Mouse (Mus musculus): ENCODE measurements around the gene Ptprcap. TPM values are rescaled to one million over a fixed set of nuclear protein-coding genes. Genes with fewer than 3 reads are reported as not detected.

Ptprcap gene
- polyA plus RNA-seq, 1 experiment from 2014 or later, result 1.0 TPM

DNA sequence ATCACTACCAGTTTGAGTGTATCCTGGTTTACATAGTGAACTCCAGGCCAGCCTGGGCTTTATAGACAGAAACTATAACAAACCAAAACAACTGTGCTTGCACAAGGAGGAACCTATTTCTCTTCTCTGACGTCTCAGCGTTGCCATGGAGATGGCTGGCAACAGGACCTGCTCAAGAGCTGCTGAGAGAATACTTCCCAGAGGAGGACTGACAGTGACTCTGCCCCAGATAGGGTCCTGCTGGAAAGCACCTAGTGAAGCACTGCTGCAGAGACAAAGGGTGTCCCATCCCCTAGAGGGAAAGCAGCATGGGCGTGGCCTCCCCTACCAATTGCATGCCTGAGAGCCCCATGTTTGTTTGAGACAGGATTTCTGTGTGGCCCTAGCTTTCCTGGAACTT is 28.5 kb downstream of the Ptprcap start:
- no peak for ATAC-seq (ENCODE audit: low FRiP score)
- peaks cover 22% of the 10 kb centered on the region for H3K4me1 ChIP-seq
- whole genome bisulfite sequencing, result 36% methylated on average over 3 of the region's 3 CpGs
- H3K4me2 ChIP-seq (replicated peaks), result no peak overlapping the region
- H3K4me3 ChIP-seq, result no peak overlapping the region
- no peak overlapping the region for H3K9ac ChIP-seq
- H3K36me3 ChIP-seq, result no peaks in the 10 kb centered on the region
- no peak overlapping the region for H3K27ac ChIP-seq
- H3K9me3 ChIP-seq (replicated peaks), result no peaks in the 10 kb centered on the region
- no peaks in the 10 kb centered on the region; the same call in 1 of the 2 replicates for H3K27me3 ChIP-seq

DNA sequence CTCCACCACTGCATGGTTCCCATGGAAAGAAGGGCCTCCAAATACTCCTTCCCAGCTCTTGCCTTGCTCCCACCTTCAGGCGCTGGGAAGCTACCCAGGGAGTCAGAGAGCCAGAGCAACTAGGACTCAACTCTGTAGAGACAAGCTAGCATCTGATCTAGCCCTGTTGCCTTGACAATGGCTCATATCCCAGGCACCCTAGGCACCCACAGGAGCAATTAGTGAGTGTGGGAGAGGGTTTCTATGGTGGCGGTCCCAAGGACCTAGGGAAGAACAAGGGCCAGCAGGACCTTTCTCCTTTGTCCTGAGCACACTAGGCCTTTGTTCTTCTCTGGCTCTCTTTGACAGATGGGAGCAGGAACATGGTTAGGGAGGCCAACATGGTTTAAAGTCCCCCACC is 30.3 kb downstream of the Ptprcap start:
- WGBS, result 69% methylated on average over 2 of the region's 2 CpGs
- H3K27ac ChIP-seq, result no peak overlapping the region
- ATAC-seq (ENCODE audit: low FRiP score), result no peak

DNA sequence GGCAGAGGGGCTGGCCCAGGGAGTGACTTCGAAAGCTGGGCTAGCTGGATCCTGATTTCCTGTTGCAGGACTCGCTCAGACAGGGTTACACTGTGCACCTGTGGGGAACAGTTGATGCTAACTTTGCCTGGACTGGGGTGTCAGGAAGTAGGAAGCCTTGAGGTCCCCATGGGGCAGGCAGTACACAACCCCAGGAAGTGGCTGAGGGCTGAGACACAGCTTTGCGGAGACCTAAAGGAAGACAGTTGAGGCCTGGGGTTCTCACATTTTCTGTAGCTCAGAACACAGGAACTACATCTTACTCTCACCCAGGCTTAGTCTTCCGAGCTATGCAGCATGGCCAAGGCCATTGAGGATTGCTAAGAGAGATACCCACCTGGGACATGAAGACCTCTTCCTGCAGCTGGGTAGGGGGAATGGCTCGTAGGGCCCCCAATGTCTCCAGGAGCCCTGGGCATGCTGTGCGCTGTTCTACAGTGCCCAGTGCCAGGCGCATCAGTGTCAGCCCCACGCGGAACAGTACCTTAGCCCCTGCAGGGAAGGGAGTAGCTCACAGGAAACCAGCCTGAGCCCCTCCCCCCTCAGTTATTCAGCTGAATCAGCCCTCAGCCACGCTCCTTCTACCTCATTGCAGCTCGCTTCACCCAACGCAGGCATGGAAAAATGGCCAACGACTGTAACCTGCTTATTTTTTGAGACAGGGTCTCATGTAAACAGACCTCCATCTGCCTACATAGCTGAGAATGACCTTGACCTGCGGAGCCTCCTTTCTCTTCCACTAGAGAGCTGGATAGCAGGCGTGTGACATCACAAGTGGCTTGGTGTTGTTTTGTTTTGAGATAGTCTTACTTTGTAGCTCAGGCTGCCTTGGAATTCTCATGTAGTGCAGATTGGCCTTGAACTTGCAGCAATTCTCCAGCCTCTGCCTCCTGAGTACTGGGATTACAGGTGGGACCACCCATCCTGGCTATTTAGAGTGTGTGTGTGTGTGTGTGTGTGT is 31.9 kb downstream of the Ptprcap start:
- no peaks in the 10 kb centered on the region for H3K36me3 ChIP-seq
- 60% methylated on average over 15 of the region's 15 CpGs for WGBS
- no peak overlapping the region for H3K4me2 ChIP-seq (replicated peaks)
- no peak for ATAC-seq (ENCODE audit: low FRiP score)
- H3K9ac ChIP-seq, result no peak overlapping the region
- H3K4me1 ChIP-seq, result peaks cover 22% of the 10 kb centered on the region
- peaks cover 4% of the 10 kb centered on the region; the same call in 1 of the 2 replicates for H3K27me3 ChIP-seq
- no peak overlapping the region for H3K4me3 ChIP-seq
- H3K27ac ChIP-seq, result no peak overlapping the region
- no peaks in the 10 kb centered on the region for H3K9me3 ChIP-seq (replicated peaks)

More for the DNA sequence above, 30.3 kb downstream of the Ptprcap start:
- H3K4me3 ChIP-seq, result no peak overlapping the region
- no peaks in the 10 kb centered on the region for H3K36me3 ChIP-seq
- H3K9me3 ChIP-seq (replicated peaks), result no peaks in the 10 kb centered on the region
- H3K27me3 ChIP-seq, result peaks cover 4% of the 10 kb centered on the region; the same call in 1 of the 2 replicates
- H3K9ac ChIP-seq, result no peak overlapping the region
- H3K4me1 ChIP-seq, result peaks cover 22% of the 10 kb centered on the region
- no peak overlapping the region for H3K4me2 ChIP-seq (replicated peaks)

DNA sequence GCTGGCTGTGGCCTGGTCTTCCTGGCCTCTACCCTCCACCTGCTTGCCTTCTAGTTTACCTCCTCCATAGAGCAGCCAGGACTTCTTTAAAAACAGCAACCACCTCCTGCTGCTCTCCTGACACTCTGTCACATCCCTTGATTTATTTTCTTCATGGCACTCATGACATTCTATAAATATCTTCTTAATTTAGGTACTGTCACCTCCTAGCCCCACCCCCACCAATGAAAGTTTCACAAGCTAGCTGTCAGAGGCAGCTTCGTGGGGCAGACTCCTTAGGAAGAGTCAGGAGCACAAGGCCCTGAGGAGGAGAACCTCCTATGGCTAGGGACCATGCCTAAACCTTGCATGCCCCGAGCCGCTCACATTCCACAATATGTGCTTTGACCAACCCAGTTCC is 33.9 kb downstream of the Ptprcap start:
- Histone ChIP-seq H3K27ac (no peak overlapping the region), H3K4me2 (replicated peaks) (no peak overlapping the region), H3K4me1 (peaks cover 19% of the 10 kb centered on the region), H3K9ac (no peak overlapping the region), H3K4me3 (no peak overlapping the region), H3K27me3 (peaks cover 4% of the 10 kb centered on the region; the same call in 1 of the 2 replicates), H3K9me3 (replicated peaks) (no peaks in the 10 kb centered on the region), H3K36me3 (no peaks in the 10 kb centered on the region)
- WGBS, result 71% methylated on average over 3 of the region's 3 CpGs
- no peak for ATAC-seq (ENCODE audit: low FRiP score)

DNA sequence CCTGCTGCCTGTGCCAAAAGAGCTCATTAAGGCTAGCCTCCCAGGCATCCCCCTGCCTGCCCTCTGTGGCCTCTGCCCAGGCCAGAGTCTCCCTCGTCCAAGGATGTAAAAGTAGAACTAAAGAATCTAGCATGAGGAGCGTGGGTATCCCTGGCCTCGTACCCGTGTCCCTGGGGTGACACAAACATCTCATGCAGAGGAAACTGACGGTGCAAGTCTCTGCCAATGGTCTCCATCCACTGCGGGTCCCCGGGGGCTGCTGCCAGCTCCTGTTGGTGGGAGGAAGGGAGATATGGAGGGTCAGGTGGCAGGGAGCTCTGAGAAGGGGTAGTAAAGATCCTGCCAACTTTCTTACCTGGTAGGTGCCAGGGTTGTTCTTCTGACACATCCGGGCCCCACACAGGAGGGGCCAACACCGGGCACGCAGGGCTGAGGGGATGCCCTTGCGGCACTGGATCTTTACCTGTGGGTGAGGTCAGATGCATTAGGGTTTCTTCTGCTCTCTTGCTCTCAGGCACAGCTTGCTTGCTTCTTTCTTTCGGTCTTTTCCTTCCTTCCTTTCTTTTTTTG is 35.7 kb downstream of the Ptprcap start:
- peaks cover 8% of the 10 kb centered on the region for H3K36me3 ChIP-seq
- 86% methylated on average over 12 of the region's 12 CpGs for WGBS
- no peak for ATAC-seq (ENCODE audit: low FRiP score)
- H3K4me1 ChIP-seq, result peaks cover 28% of the 10 kb centered on the region
- H3K27me3 ChIP-seq, result peaks cover 4% of the 10 kb centered on the region; the same call in 1 of the 2 replicates
- no peak overlapping the region for H3K4me3 ChIP-seq
- H3K27ac ChIP-seq, result no peak overlapping the region
- H3K9me3 ChIP-seq (replicated peaks), result no peaks in the 10 kb centered on the region
- no peak overlapping the region for H3K4me2 ChIP-seq (replicated peaks)
- H3K9ac ChIP-seq, result no peak overlapping the region

DNA sequence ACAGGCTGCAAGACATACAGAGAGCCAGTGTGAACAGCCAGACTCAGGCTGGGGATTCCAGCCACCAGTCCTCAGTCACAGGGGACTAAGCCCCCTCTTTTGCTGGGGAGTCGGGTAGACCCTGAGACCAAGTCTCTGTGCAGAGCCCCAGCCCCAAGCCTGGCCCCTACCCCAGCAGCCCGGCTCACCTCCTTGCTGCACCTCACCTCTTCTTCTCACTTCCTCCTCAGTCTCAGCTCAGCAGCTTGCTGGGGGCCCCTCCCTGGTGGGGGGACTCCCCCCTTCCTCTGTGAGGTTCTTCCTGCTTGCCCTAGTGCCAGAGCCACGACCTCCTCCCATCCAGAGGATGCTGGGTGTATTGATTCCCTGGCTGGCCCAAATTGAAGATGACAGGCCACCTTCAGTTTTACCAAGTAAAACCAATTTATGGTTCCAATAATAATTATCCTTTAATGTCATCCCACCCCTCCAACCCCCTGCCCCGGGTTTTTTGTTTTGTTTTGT is 37.5 kb downstream of the Ptprcap start, which contains the start of gene Tbc1d10c:
Gene Tbc1d10c, minus strand, starts transcription at position 454 of the 504 bp plus-strand sequence.
- peak within 1 kb of the TSS; percentile 94 for H3K27ac ChIP-seq

DNA sequence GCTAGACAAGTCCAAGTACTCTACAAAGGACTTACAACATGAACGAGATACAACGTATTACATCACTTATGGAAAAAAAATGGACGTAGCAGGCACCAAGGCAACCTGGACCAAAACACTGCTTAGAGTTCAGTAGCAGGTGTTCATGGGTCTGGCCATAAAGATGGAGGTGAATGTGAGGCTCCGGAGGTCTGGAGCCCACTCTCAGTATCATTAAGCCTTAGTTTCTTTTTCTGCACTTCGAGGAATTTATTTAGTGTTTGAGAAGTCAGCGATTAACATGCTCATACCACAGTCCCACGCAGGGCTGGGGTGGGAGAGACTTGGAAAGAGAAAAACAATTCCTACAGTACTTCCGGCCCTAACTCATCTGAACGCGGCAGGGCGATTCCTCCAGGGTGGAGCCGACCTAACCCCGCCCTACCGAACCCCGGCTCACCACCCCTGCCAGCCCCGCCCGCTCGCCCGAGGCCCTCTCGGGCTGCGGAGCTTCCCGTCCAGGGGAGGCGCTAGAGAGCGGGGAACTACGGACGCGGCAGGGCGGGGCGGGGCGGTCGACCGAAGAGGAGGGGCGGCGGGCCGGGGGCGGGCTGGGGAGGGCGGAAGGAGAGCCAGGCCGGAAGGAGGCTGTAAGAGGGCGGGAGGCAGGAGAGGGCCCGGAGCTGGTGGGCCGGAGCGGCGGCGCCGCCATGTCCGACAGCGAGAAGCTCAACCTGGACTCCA is 38.3 kb downstream of the Ptprcap start, which contains the start of gene Ppp1ca:
Gene Ppp1ca, plus strand, starts transcription at position 538 of the 723 bp plus-strand sequence.
- ATAC-seq (ENCODE audit: low FRiP score), result peak; percentile 92
- no peaks in the 10 kb centered on the region for H3K9me3 ChIP-seq (replicated peaks)
- peaks cover 24% of the 10 kb centered on the region for H3K4me1 ChIP-seq
- 8% methylated on average over 40 of the region's 47 CpGs for WGBS
- H3K27ac ChIP-seq, result peak within 1 kb of the TSS; percentile 94
- peak within 1 kb of the TSS; percentile 99 for H3K9ac ChIP-seq
- peaks cover 33% of the 10 kb centered on the region for H3K36me3 ChIP-seq
- H3K4me2 ChIP-seq (replicated peaks), result peak within 1 kb of the TSS; percentile 83
- peak within 1 kb of the TSS; percentile 91 for H3K4me3 ChIP-seq
- H3K27me3 ChIP-seq, result 0 out of 2 replicates have a peak, but pooled peaks cover 4% of the 10 kb centered on the region

More for the DNA sequence above, 37.5 kb downstream of the Ptprcap start, which contains the start of gene Tbc1d10c:
- H3K9me3 ChIP-seq (replicated peaks), result no peaks in the 10 kb centered on the region
- no peak for ATAC-seq (ENCODE audit: low FRiP score)
- H3K4me2 ChIP-seq (replicated peaks), result peak within 1 kb of the TSS; percentile 83
- peak within 1 kb of the TSS; percentile 99 for H3K9ac ChIP-seq
- H3K4me1 ChIP-seq, result peaks cover 22% of the 10 kb centered on the region
- 0 out of 2 replicates have a peak, but pooled peaks cover 4% of the 10 kb centered on the region for H3K27me3 ChIP-seq
- H3K36me3 ChIP-seq, result peaks cover 25% of the 10 kb centered on the region
- H3K4me3 ChIP-seq, result peak within 1 kb of the TSS; percentile 91
- 69% methylated on average over 4 of the region's 4 CpGs for WGBS

DNA sequence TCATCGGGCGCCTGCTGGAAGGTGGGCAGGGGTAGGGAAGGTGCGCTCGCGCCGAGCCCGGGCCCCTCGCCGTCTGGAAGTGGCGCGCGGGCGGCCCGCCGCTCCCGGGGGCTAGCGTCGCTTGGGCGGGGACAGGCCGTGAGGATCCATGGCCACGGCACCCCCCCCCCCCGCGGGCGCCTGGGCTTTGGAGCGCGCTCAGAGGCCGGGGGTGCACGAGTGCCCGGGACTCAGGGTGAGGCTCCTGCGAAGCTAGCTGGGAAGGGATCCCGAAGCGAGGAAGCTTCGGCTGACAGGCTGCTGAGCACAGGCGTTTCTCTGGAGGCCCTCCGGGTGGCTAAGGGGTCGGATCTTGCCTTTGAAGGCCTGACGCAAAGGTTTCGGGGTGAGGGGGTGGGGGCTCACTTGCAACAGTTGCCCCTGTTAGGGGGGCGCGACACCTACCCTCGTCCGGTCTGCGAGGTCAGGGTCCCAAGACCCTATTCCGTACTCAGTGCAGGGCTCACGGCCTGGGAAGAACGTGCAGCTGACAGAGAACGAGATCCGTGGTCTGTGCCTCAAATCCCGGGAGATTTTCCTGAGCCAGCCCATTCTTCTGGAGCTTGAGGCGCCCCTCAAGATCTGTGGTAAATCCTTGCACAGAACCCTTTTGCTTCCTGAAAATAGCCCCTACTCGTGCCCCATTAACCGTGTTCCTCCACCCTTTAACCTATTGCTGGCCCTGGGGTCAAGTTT is 39.0 kb downstream of the Ptprcap start:
- Histone ChIP-seq H3K36me3 (peaks cover 41% of the 10 kb centered on the region), H3K4me2 (replicated peaks) (peak overlapping the region; percentile 83), H3K9ac (peak overlapping the region; percentile 99), H3K4me1 (peaks cover 29% of the 10 kb centered on the region), H3K4me3 (peak overlapping the region; percentile 91), H3K9me3 (replicated peaks) (no peaks in the 10 kb centered on the region), H3K27me3 (0 out of 2 replicates have a peak, but pooled peaks cover 4% of the 10 kb centered on the region), H3K27ac (peak overlapping the region; percentile 94)
- under 1% methylated on average over 45 of the region's 52 CpGs for WGBS
- ATAC-seq (ENCODE audit: low FRiP score), result peak; percentile 67

DNA sequence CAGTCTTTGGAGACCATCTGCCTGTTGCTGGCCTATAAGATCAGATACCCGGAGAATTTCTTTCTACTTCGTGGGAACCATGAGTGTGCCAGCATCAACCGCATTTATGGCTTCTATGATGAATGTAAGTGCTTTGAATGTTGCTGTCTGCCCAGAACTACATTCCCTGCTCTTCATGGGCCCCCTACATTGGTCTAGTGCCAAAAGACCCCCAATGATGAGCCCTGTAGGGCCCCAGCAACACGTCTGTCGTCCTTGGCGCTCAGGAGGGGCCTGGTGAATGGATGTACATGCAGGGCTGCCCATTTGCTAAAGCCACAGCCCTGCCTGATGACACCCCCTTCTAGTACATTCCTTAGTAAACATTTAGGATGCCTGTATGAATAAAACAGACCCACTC is 39.7 kb downstream of the Ptprcap start:
- 66% methylated on average over 6 of the region's 6 CpGs for WGBS
- Histone ChIP-seq H3K9ac (peak overlapping the region; percentile 99), H3K4me1 (peaks cover 29% of the 10 kb centered on the region), H3K4me3 (peak overlapping the region; percentile 91), H3K4me2 (replicated peaks) (peak overlapping the region; percentile 83), H3K9me3 (replicated peaks) (no peaks in the 10 kb centered on the region), H3K36me3 (peaks cover 48% of the 10 kb centered on the region), H3K27me3 (0 out of 2 replicates have a peak, but pooled peaks cover under 1% of the 10 kb centered on the region), H3K27ac (no peak overlapping the region)
- no peak for ATAC-seq (ENCODE audit: low FRiP score)

DNA sequence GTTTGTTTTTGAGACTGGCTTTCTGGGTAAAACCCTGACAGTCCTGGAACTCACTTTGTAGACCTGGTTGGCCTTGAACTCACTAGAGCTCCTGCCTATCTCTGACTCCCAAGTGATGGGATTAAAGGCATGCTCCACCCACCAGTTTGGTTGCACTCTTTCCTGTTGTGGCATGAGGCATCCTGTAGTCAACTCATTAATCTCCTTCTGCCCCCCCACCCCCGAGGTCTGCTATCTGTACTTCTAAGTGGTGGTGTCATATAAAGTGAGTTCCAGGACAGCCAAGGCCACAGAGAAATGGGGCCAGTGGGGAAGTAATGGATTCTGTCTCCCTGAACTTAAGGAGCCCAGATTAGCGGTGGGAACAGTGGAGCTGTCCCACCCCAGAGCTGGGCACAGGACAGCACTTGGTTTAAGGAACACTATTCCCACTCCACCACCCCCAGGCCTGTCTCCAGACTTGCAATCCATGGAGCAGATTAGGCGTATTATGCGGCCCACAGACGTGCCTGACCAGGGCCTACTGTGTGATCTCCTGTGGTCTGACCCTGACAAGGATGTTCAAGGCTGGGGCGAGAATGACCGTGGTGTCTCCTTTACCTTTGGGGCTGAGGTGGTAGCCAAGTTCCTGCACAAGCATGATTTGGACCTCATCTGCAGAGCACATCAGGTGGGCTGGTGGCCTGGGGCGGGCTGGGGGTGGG is 40.8 kb downstream of the Ptprcap start:
- H3K4me2 ChIP-seq (replicated peaks), result no peak overlapping the region
- no peak overlapping the region for H3K4me3 ChIP-seq
- H3K4me1 ChIP-seq, result peaks cover 29% of the 10 kb centered on the region
- no peak overlapping the region for H3K9ac ChIP-seq
- no peak for ATAC-seq (ENCODE audit: low FRiP score)
- WGBS, result 91% methylated on average over 8 of the region's 8 CpGs
- H3K36me3 ChIP-seq, result peaks cover 51% of the 10 kb centered on the region
- H3K27me3 ChIP-seq, result no peaks in the 10 kb centered on the region
- H3K9me3 ChIP-seq (replicated peaks), result no peaks in the 10 kb centered on the region
- H3K27ac ChIP-seq, result no peak overlapping the region

Measured in hindbrain, embryonic 12.5 days (tissue).